Mouse (Mus musculus) erythroid progenitor cell, adult 5-6 weeks (primary cell): ENCODE results near the gene Syce3. TPM values are rescaled to one million over a fixed set of nuclear protein-coding genes. Genes with fewer than 3 reads are reported as not detected.

Source experiments
- ATAC-seq: replicated peaks from 2 replicates; pipeline ENCODE4 v1.8.0; 2016; ENCODE audit warnings: moderate number of reproducible peaks, mild to moderate bottlenecking, moderate TSS enrichment, inconsistent platforms; ENCODE audit not compliant: poor library complexity, low FRiP score, severe bottlenecking
- total RNA-seq, 2 experiments: library from RNA; stranded (forward) in 1 of 2; stranded (reverse) in 1 of 2; fragments of 150-400 nt in 1 of 2; fragments of 186-747, 209-891 nt in 1 of 2; gene quantifications; 2 replicates each; pipeline versions ENCODE4 v1.2.3 to v1.2.4; 2015 to 2017; ENCODE audit warnings: low replicate concordance in 2 of 2

Gene Syce3
- total RNA-seq, 2 experiments from 2014 or later: not detected

DNA sequence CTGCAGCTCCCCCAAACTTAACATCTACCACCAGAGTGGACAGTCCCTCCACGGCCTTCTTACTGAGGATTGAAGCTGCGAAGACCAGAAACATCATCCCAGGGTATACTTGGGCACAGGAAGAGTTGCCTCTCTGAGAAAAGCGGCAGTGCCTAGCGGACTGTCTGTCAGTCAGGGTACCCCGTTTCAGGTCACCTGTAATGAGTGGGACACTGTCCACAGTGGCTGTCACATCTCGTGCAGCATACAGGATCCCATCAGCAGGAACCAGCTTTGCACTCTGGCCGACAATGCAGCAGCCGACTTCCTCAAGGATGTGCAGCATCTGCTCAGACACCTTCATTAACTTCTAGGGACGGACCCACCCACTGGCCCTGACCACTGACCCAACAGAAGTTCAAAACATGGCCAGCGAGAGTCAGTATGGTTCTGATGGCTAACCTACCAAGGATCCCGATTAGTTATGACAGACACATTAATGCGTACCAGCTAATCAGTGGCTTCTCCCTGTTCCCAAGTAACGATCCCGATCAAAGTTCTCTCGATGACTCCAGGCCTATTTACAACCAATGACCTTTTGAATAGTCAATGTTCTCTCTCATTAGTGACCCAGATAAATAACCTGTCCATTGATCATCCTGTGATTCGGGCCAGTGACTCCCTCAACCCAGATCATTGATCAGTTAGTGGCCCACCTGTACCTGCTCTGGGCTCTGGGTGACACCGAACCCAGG is 35.3 kb downstream of the Syce3 start:
- no peak for ATAC-seq

- no peak for ATAC-seq
Observed at GRCm38 (mm10) chr15:89374340-89374739, 36.0 kb downstream of the Syce3 start.

DNA sequence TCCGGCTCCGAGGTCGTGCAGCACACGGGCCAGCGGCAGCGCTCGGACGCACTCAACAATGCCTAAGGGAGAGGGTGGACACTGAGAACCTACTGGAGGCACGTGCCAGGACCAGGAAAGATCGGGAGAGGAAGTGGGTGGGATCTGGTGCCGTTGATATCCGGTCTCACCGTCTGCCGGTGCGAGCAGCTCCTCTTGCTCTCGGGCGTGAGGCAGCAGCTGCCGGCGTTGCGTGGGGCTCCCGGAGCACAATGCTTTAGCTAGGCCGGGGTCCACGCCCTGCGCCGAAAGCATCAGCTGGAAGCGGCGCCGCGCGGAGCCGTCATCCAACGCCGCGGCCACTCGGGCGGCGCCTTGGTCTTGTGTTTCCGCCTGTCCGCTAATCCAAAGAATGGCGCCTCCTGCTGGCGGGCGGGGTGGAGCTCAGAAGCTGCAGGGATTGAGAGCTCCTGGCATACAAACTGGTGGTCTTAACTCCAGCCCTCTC is 36.5 kb downstream of the Syce3 start, which contains the start of gene Sco2:
Sco2 (minus strand) TSS at position 85 of the 487 bp plus-strand sequence.
- ATAC-seq: peak; percentile 69

DNA sequence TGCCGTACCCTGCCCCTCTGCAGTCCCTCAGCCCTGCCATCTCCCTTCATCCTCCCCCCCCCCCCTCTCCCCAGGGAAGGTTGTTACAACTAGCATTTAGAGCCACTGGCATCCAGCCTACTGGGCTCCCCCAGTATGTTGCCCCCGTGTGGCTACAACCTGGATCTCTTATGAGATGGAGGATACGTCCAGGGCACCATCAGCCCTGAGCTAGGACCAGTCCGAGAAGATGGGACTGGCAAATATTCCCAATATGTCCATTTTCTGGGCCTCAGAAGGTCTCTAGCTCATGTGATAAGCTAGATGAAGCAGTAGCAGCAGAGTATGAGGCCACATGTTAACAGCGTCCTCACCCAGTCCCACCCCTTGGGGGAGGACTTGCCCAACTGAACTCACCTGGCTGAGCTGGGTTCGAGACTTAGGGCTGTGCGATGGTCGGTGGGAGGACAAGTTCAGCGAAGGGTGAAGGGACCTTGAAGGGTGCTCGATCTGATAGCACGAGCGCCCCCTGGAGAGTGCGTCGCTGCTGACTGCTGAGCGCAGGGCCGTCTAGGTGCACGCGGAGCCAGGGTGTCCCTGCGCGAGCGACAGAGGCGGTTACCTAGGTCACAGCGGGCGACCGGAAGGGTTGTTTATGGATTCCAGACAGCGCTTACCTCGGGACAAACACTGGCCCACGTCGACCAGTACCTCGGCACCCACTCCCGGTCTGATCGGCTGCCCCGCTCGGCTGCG is 37.1 kb downstream of the Syce3 start:
- ATAC-seq: peak; percentile 79

DNA sequence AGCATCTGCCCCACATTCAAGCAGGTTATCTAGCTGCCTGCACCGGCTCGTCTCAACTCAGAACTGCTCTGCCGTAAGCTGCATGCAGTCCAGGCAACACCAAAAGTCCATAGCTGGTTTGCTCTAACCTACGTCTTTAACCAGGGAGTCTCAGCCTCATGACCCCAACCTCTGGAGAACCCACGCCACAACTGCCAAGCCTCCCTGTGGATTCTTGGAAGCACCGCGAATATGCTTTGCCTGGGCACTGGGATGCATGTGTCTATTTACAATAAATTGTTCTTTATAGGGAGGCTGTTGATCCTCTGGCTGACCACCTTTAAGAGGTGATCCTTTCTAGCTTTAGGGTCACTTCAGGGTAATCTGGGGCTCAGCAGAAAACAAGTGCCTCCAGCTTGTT is 37.8 kb downstream of the Syce3 start:
- ATAC-seq: no peak

GRCm38 (mm10) chr15:89372068-89372467 is 38.2 kb downstream of the Syce3 start:
- no peak for ATAC-seq

DNA sequence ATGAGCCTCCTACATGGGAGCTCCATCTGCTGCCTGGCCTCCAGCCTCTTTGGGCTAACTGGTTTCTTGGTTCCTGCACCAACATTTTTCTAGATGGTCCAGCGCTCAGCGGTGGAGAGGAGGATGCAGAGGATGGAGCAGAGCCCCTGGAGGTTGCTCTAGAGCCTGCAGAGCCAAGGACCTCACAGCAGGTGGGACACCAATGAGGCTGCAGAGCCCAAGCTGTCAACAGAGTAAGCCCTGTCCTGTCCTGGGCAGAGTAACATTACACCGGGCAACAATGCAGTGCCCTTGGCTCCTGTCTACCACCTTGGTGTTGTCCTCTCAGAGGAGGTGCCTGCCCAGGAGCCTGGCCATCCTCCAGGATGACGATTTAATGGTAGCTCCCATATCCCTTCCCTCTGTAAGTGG is 45.2 kb downstream of the Syce3 start:
- no peak for ATAC-seq

GRCm38 (mm10) chr15:89363051-89363450 is 47.3 kb downstream of the Syce3 start:
- no peak for ATAC-seq

DNA sequence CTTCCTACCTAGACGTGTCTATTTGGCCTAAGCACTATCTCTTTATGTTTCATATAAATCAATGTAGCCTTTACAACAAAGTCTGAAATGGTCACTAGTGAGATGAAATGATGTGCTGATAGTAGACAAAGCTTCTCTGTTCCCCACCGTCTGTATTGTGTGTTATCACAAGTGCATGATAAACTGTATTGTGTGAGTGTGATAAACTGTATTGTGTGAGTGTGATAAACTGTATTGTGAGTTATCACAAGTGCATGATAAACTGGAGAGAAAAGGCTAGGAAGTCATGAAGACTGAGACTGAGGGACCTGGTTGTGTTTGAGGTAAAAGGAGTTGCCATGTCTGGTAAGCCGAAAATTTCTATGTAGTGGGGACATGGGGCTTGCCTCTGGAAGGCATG is 51.5 kb downstream of the Syce3 start:
- ATAC-seq: no peak

GRCm38 (mm10) chr15:89356372-89356771 is 53.9 kb downstream of the Syce3 start:
- peak; percentile 71 for ATAC-seq

- ATAC-seq: peak; percentile 79
Observed at GRCm38 (mm10) chr15:89355241-89356187, 54.8 kb downstream of the Syce3 start, which contains the start of the genes Lmf2 and Ncaph2. TSS of gene Lmf2 (minus strand) at chr15:89355659. TSS of gene Ncaph2 (plus strand) at chr15:89355719.

DNA sequence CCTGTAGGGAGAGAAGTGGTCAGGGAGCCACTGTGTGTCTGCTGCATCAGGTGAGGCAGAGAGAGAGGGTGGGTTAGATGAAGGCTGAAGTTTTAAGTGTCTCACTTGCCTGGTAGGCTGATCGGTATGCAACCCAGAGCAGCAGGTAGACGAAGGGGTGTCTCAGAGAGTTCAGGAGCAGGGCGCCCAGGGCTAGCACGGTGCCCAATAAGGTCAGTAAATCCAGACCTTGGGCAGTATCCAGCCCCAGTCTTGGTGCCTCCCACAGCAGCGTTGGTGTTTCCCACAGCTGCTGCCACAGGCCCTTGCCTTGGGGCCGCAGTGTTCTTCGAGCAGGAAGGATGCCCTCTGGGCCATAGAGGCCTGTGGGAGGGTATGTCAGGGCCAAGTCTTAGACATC is 55.8 kb downstream of the Syce3 start:
- ATAC-seq: no peak

DNA sequence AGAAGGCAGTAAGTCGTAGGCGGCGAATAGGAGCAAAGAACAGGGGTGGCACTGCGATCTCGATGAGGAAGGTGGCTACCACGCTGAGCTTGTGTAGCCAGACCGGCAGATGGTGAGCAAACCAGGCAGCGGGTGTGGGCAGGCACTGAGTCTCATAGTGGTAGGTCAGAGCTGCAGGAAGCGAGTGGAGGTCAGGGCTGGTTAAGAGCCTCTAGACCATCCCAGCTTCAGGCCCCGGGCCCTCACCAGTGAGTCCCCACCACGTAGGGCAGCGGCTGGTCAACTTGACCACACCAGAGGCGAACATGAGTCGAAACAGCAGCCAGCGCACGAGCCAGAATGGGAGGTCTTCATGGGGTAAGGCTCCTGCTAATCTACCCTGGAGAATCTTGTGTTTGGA is 56.5 kb downstream of the Syce3 start:
- ATAC-seq: no peak

GRCm38 (mm10) chr15:89352795-89353194 is 57.5 kb downstream of the Syce3 start:
- ATAC-seq: no peak

GRCm38 (mm10) chr15:89352054-89352453 is 58.2 kb downstream of the Syce3 start:
- ATAC-seq: no peak

DNA sequence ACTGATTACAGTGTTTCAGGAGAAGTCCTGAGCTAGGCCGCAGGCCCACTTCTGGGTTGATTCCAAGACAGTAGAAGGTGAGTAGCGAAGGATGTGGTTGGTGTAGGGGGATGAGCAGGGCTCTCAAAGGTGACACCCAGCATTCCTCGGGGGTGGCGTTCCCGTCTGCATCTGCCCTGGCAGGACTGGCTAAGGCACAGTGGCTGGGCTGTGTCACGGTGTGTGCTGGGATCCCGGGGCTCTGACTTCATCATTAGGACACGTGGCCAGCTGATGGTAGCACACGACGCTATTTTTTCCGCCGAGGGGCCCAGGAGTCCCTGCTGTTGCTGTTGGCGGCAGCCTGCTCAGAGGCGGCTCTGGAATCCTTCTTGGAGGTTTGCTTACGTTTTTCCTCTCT is 59.0 kb downstream of the Syce3 start:
- no peak for ATAC-seq

- no peak for ATAC-seq
Observed at GRCm38 (mm10) chr15:89350447-89350846, 59.9 kb downstream of the Syce3 start.

GRCm38 (mm10) chr15:89343325-89343724 is 67.0 kb downstream of the Syce3 start:
- no peak for ATAC-seq

DNA sequence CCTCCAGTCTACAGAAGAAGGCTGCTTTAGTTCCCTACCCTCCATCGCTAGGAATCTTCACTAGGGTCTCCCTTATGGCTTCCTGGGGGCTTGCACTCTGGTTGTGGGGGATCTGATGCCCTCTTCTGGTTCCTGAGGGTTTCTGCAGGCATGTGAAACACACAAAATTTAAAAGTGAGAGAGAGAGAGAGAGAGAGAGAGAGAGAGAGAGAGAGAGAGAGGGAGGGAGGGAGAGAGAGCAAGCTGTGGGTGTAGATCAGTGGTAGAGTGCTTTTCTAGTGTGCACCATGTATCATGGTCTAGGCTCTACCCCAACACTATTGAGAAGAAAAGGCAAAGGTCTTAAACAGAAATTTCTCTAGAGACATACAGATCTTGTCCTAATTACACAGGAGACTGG is 68.6 kb downstream of the Syce3 start:
- ATAC-seq: no peak
